Mouse (Mus musculus): ENCODE data around the gene Golga1. TPM values are rescaled to one million over a fixed set of nuclear protein-coding genes. Genes with fewer than 3 reads are reported as not detected.

Gene Golga1
- polyA plus RNA-seq, 1 experiment from 2014 or later: 9.9 TPM

DNA sequence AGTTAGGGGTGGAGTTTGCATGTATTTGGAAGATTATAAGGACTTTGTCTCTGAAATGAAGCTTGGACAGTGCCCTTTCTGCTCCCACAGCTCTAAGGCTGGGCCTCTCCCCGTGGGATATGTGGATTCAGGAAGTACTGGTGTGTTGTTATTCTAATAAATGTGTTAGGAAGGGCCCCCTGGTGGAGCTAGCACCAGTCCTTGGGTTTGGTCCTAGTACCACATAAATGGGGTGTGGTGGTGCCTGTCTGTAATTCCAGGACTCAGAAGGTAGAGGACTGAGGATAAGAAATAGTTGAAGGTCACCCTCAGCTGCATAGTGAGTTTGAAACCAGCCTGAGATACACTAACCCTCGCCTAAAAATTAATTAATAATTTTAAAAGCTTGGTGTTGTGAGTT lies 92.1 kb downstream of the Golga1 start:
- DNase-seq: no peak
- no peak for ATAC-seq (ENCODE audit: low read depth)

GRCm38 (mm10) chr2:38970057-38970456 lies 95.3 kb downstream of the Golga1 start:
- peak; percentile 72 for DNase-seq
- Histone ChIP-seq H3K9ac (0 out of 2 replicates have a peak overlapping the region, but pooled peaks have one; percentile 33), H3K27me3 (no peaks in the 10 kb centered on the region), H3K36me3 (no peaks in the 10 kb centered on the region), H3K4me3 (replicated peaks) (no peak overlapping the region), H3K9me3 (replicated peaks) (no peaks in the 10 kb centered on the region), H3K27ac (peak overlapping the region; percentile 86), H3K4me2 (peak overlapping the region; percentile 46), H3K4me1 (replicated peaks) (peaks cover 51% of the 10 kb centered on the region)
- 24% methylated on average over 5 of the region's 5 CpGs for WGBS (ENCODE audit: insufficient replicate concordance)
- ATAC-seq (ENCODE audit: low read depth): peak; percentile 97

More for the DNA sequence above, 92.1 kb downstream of the Golga1 start:
- Histone ChIP-seq H3K27ac (no peak overlapping the region), H3K9me3 (replicated peaks) (no peaks in the 10 kb centered on the region), H3K4me1 (replicated peaks) (peaks cover 43% of the 10 kb centered on the region), H3K4me3 (replicated peaks) (no peak overlapping the region), H3K4me2 (no peak overlapping the region), H3K27me3 (peaks cover 12% of the 10 kb centered on the region; the same call in 1 of the 2 replicates), H3K9ac (no peak overlapping the region), H3K36me3 (no peaks in the 10 kb centered on the region)
- WGBS (ENCODE audit: insufficient replicate concordance): 10% methylated on average over 2 of the region's 2 CpGs

DNA sequence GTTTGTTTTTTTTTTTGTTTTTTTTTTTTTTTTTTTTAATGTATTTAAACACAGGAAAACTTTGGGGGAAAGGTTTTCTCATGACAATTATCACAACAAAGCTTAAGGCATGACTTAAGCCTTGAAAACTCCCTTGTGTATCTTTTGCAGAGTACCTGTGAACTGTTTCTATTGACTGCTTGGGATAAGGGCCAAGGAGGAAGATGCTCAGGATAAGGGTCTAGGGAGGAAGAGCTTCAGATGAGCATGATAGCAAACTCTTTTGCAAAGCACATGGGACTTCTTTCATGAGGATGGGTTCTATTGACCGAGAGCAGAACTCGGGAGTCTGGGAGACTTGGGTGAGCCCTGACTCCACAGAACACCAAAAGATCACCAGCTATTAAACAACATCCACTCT lies 95.7 kb downstream of the Golga1 start:
- 0 out of 2 replicates have a peak overlapping the region, but pooled peaks have one; percentile 33 for H3K9ac ChIP-seq
- peak overlapping the region; percentile 46 for H3K4me2 ChIP-seq
- DNase-seq (no peak), ATAC-seq (ENCODE audit: low read depth) (peak; percentile 63)
- H3K27ac ChIP-seq: peak overlapping the region; percentile 86
- H3K9me3 ChIP-seq (replicated peaks): no peaks in the 10 kb centered on the region
- H3K4me3 ChIP-seq (replicated peaks): no peak overlapping the region
- H3K27me3 ChIP-seq: no peaks in the 10 kb centered on the region
- H3K4me1 ChIP-seq (replicated peaks): peaks cover 51% of the 10 kb centered on the region
- no peaks in the 10 kb centered on the region for H3K36me3 ChIP-seq
- WGBS (ENCODE audit: insufficient replicate concordance): 46% methylated on average over 2 of the region's 2 CpGs

Other genes starting within 250 kb of the Golga1 start
- gene Nr6a1, start 137.9 kb downstream of the Golga1 start, polyA plus RNA-seq (2015; fragmentation: Nextera tagmentation; extraction: Ambion mirVana): 0.83 and 1.4 TPM in 2 replicates
- gene Olfml2a, start 133.6 kb downstream of the Golga1 start, polyA plus RNA-seq (2015; fragmentation: Nextera tagmentation; extraction: Ambion mirVana): 0.08 and 0.12 TPM in 2 replicates
- 0.66 and 0.76 TPM in 2 replicates for gene Wdr38, start 68.1 kb downstream of the Golga1 start, polyA plus RNA-seq (2015; fragmentation: Nextera tagmentation; extraction: Ambion mirVana)
- gene Arpc5l, start 60.2 kb downstream of the Golga1 start, polyA plus RNA-seq (2015; fragmentation: Nextera tagmentation; extraction: Ambion mirVana): 74.0 and 76.6 TPM in 2 replicates
- gene Rpl35, start 59.9 kb downstream of the Golga1 start, polyA plus RNA-seq (2015; fragmentation: Nextera tagmentation; extraction: Ambion mirVana): 845 and 923 TPM in 2 replicates
- gene Scai, start 125.2 kb upstream of the Golga1 start, polyA plus RNA-seq (2015; fragmentation: Nextera tagmentation; extraction: Ambion mirVana): 1.3 and 1.8 TPM in 2 replicates
- gene Ppp6c, start 160.9 kb upstream of the Golga1 start, polyA plus RNA-seq (2015; fragmentation: Nextera tagmentation; extraction: Ambion mirVana): 52.3 and 63.6 TPM in 2 replicates